Mouse (Mus musculus): Measurements from ENCODE around the gene Dhx9. TPM values are rescaled to one million over a fixed set of nuclear protein-coding genes. Genes with fewer than 3 reads are reported as not detected.

The Dhx9 gene
- polyA plus RNA-seq, 1 experiment = 25.2 TPM

GRCm38 (mm10) chr1:153491822-153492221 lies 4.4 kb upstream of the Dhx9 start:
- no peaks in the 10 kb centered on the region for H3K27me3 ChIP-seq (ENCODE audit: control insufficient read depth, insufficient read depth, insufficient read length)
- H3K36me3 ChIP-seq (ENCODE audit: control insufficient read depth, insufficient read depth) = no peaks in the 10 kb centered on the region
- peaks cover 7% of the 10 kb centered on the region for H3K79me2 ChIP-seq (ENCODE audit: control insufficient read depth, insufficient read depth)
- H3K4me3 ChIP-seq = no peak overlapping the region
- TF ChIP-seq REST (IDR thresholded peaks at IDR 0.05; ENCODE audit: insufficient read depth, insufficient read length) (no peak), E2F4 (IDR thresholded peaks at IDR 0.05; ENCODE audit: insufficient read depth) (no peak), SRF (IDR thresholded peaks at IDR 0.05; ENCODE audit: control insufficient read depth, insufficient read length, low read depth) (no peak), TCF3 (IDR thresholded peaks at IDR 0.05; ENCODE audit: insufficient read length, low read depth) (no peak), MAX (IDR thresholded peaks at IDR 0.05; ENCODE audit: low read depth) (no peak), USF1 (IDR thresholded peaks at IDR 0.05; ENCODE audit: low read depth) (no peak), MYOD1 (IDR thresholded peaks at IDR 0.05; ENCODE audit: control insufficient read depth in 1 of 3, insufficient read length in 2 of 3, low read depth in 2 of 3) (no peak), POLR2A (IDR thresholded peaks at IDR 0.05; ENCODE audit: insufficient read length, low read depth) (no peak), POLR2AphosphoS2 (IDR thresholded peaks at IDR 0.05; ENCODE audit: insufficient read length, low read depth) (no peak), CEBPB (IDR thresholded peaks at IDR 0.05; ENCODE audit: insufficient read depth, poor library complexity, severe bottlenecking) (no peak), TCF12 (IDR thresholded peaks at IDR 0.05; ENCODE audit: insufficient read depth, poor library complexity, severe bottlenecking) (no peak), MYOG (IDR thresholded peaks at IDR 0.05; ENCODE audit: control insufficient read depth in 1 of 3, insufficient read depth in 1 of 3, insufficient read length in 2 of 3, low read depth in 2 of 3) (no peak)
- H3K4me2 ChIP-seq (ENCODE audit: low read depth) = no peak overlapping the region
- no peak overlapping the region for H3ac ChIP-seq (ENCODE audit: control insufficient read depth, insufficient read length)

DNA sequence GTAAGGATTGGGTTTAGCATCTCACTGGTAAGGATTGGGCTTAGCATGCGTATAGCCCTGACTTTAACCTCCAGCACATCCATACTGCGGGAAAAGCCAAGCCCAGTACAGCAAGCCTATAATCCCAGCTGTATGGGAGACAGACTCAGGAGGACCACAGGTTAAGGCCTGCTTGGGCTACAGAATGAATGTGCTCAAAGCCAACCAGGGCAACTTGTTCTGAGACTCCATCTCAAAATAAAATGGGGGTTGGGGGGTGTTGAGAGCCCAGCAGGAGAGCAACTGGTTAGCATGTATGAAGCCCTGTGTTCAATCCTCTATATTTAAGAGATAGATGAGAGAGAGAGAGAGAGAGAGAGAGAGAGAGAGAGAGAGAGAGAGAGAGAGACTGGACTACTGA lies 3.9 kb upstream of the Dhx9 start:
- Histone ChIP-seq H3K4me3 (no peak overlapping the region), H3K36me3 (ENCODE audit: control insufficient read depth, insufficient read depth) (no peaks in the 10 kb centered on the region), H3K4me2 (ENCODE audit: low read depth) (no peak overlapping the region), H3ac (ENCODE audit: control insufficient read depth, insufficient read length) (no peak overlapping the region), H3K79me2 (ENCODE audit: control insufficient read depth, insufficient read depth) (peaks cover 12% of the 10 kb centered on the region), H3K27me3 (ENCODE audit: control insufficient read depth, insufficient read depth, insufficient read length) (no peaks in the 10 kb centered on the region)
- TF ChIP-seq MYOD1 (IDR thresholded peaks at IDR 0.05; ENCODE audit: control insufficient read depth in 1 of 3, insufficient read length in 2 of 3, low read depth in 2 of 3) = no peak
- TF ChIP-seq SRF (IDR thresholded peaks at IDR 0.05; ENCODE audit: control insufficient read depth, insufficient read length, low read depth) = no peak
- TF ChIP-seq MYOG (IDR thresholded peaks at IDR 0.05; ENCODE audit: control insufficient read depth in 1 of 3, insufficient read depth in 1 of 3, insufficient read length in 2 of 3, low read depth in 2 of 3) = no peak
- no peak for TF ChIP-seq TCF3 (IDR thresholded peaks at IDR 0.05; ENCODE audit: insufficient read length, low read depth)
- TF ChIP-seq MAX (IDR thresholded peaks at IDR 0.05; ENCODE audit: low read depth) = no peak
- no peak for TF ChIP-seq POLR2AphosphoS2 (IDR thresholded peaks at IDR 0.05; ENCODE audit: insufficient read length, low read depth)
- no peak for TF ChIP-seq USF1 (IDR thresholded peaks at IDR 0.05; ENCODE audit: low read depth)
- TF ChIP-seq E2F4 (IDR thresholded peaks at IDR 0.05; ENCODE audit: insufficient read depth) = no peak
- no peak for TF ChIP-seq POLR2A (IDR thresholded peaks at IDR 0.05; ENCODE audit: insufficient read length, low read depth)
- TF ChIP-seq CEBPB (IDR thresholded peaks at IDR 0.05; ENCODE audit: insufficient read depth, poor library complexity, severe bottlenecking) = no peak
- no peak for TF ChIP-seq REST (IDR thresholded peaks at IDR 0.05; ENCODE audit: insufficient read depth, insufficient read length)
- TF ChIP-seq TCF12 (IDR thresholded peaks at IDR 0.05; ENCODE audit: insufficient read depth, poor library complexity, severe bottlenecking) = no peak

- Histone ChIP-seq H3K4me3 (no peak overlapping the region), H3ac (ENCODE audit: control insufficient read depth, insufficient read length) (no peak overlapping the region), H3K27me3 (ENCODE audit: control insufficient read depth, insufficient read depth, insufficient read length) (no peaks in the 10 kb centered on the region), H3K79me2 (ENCODE audit: control insufficient read depth, insufficient read depth) (peaks cover 25% of the 10 kb centered on the region), H3K4me2 (ENCODE audit: low read depth) (no peak overlapping the region), H3K36me3 (ENCODE audit: control insufficient read depth, insufficient read depth) (no peaks in the 10 kb centered on the region)
- no peak for TF ChIP-seq E2F4 (IDR thresholded peaks at IDR 0.05; ENCODE audit: insufficient read depth)
- TF ChIP-seq CEBPB (IDR thresholded peaks at IDR 0.05; ENCODE audit: insufficient read depth, poor library complexity, severe bottlenecking) = no peak
- no peak for TF ChIP-seq MYOD1 (IDR thresholded peaks at IDR 0.05; ENCODE audit: control insufficient read depth in 1 of 3, insufficient read length in 2 of 3, low read depth in 2 of 3)
- TF ChIP-seq POLR2A (IDR thresholded peaks at IDR 0.05; ENCODE audit: insufficient read length, low read depth) = no peak
- TF ChIP-seq SRF (IDR thresholded peaks at IDR 0.05; ENCODE audit: control insufficient read depth, insufficient read length, low read depth) = no peak
- TF ChIP-seq USF1 (IDR thresholded peaks at IDR 0.05; ENCODE audit: low read depth) = no peak
- TF ChIP-seq REST (IDR thresholded peaks at IDR 0.05; ENCODE audit: insufficient read depth, insufficient read length) = no peak
These were observed 2.5 kb upstream of the Dhx9 start for GRCm38 (mm10) chr1:153489963-153490362.

GRCm38 (mm10) chr1:153489540-153489939 lies 2.1 kb upstream of the Dhx9 start:
- Histone ChIP-seq H3K36me3 (ENCODE audit: control insufficient read depth, insufficient read depth) (no peaks in the 10 kb centered on the region), H3K4me2 (ENCODE audit: low read depth) (no peak overlapping the region), H3K27me3 (ENCODE audit: control insufficient read depth, insufficient read depth, insufficient read length) (no peaks in the 10 kb centered on the region), H3K4me3 (no peak overlapping the region), H3K79me2 (ENCODE audit: control insufficient read depth, insufficient read depth) (peaks cover 30% of the 10 kb centered on the region), H3ac (ENCODE audit: control insufficient read depth, insufficient read length) (no peak overlapping the region)
- TF ChIP-seq MYOD1 (IDR thresholded peaks at IDR 0.05; ENCODE audit: control insufficient read depth in 1 of 3, insufficient read length in 2 of 3, low read depth in 2 of 3) = no peak
- TF ChIP-seq MAX (IDR thresholded peaks at IDR 0.05; ENCODE audit: low read depth) = no peak
- TF ChIP-seq TCF12 (IDR thresholded peaks at IDR 0.05; ENCODE audit: insufficient read depth, poor library complexity, severe bottlenecking) = no peak
- TF ChIP-seq REST (IDR thresholded peaks at IDR 0.05; ENCODE audit: insufficient read depth, insufficient read length) = no peak
- TF ChIP-seq CEBPB (IDR thresholded peaks at IDR 0.05; ENCODE audit: insufficient read depth, poor library complexity, severe bottlenecking) = no peak
- TF ChIP-seq USF1 (IDR thresholded peaks at IDR 0.05; ENCODE audit: low read depth) = no peak
- no peak for TF ChIP-seq SRF (IDR thresholded peaks at IDR 0.05; ENCODE audit: control insufficient read depth, insufficient read length, low read depth)
- no peak for TF ChIP-seq POLR2AphosphoS2 (IDR thresholded peaks at IDR 0.05; ENCODE audit: insufficient read length, low read depth)
- TF ChIP-seq POLR2A (IDR thresholded peaks at IDR 0.05; ENCODE audit: insufficient read length, low read depth) = no peak
- TF ChIP-seq MYOG (IDR thresholded peaks at IDR 0.05; ENCODE audit: control insufficient read depth in 1 of 3, insufficient read depth in 1 of 3, insufficient read length in 2 of 3, low read depth in 2 of 3) = no peak
- no peak for TF ChIP-seq E2F4 (IDR thresholded peaks at IDR 0.05; ENCODE audit: insufficient read depth)
- no peak for TF ChIP-seq TCF3 (IDR thresholded peaks at IDR 0.05; ENCODE audit: insufficient read length, low read depth)
